Mouse (Mus musculus) left cerebral cortex, adult 18-20 months (tissue): ENCODE measurements around the gene Agap2. TPM values are rescaled to one million over a fixed set of nuclear protein-coding genes. Genes with fewer than 3 reads are reported as not detected.
"Not testable (repeated sequence)": the region's sequence is repeated elsewhere in the genome, so short reads cannot be mapped to it uniquely, and the experiment has no call there.

Experiments used
- DNase-seq, 2 experiments: peaks; one replicate each; pipeline ENCODE4 v3.0.0; 2021 to 2022; ENCODE audit warnings: low spot score in 2 of 2, mixed read lengths in 1 of 2
- total RNA-seq, 2 experiments: library from RNA; stranded (reverse); gene quantifications; 2 replicates each; pipeline ENCODE4 v1.2.3; 2021

Agap2 gene
- total RNA-seq, 2 experiments from 2014 or later = 594 to 629 TPM

GRCm38 (mm10) chr10:127059174-127059967 lies 15.7 kb upstream of the Agap2 start:
- no peak for DNase-seq

- DNase-seq = peak; percentile 63 to 72
Observed at GRCm38 (mm10) chr10:127059968-127060916, 14.8 kb upstream of the Agap2 start, which contains the start of gene March9. TSS of gene March9 (minus strand) at chr10:127060184.

GRCm38 (mm10) chr10:127061085-127061484 lies 14.0 kb upstream of the Agap2 start:
- DNase-seq = no peak

- no peak for DNase-seq
Observed at GRCm38 (mm10) chr10:127061513-127061912, 13.6 kb upstream of the Agap2 start.

- not testable (repeated sequence) for DNase-seq
Observed at GRCm38 (mm10) chr10:127062101-127062500, 13.0 kb upstream of the Agap2 start.

GRCm38 (mm10) chr10:127062503-127062902 lies 12.6 kb upstream of the Agap2 start:
- DNase-seq = no peak

GRCm38 (mm10) chr10:127063239-127063872 lies 11.7 kb upstream of the Agap2 start, which contains the start of gene Cdk4:
TSS of gene Cdk4 (plus strand) at chr10:127063534.
- DNase-seq = peak; percentile 97 to 98

GRCm38 (mm10) chr10:127063913-127064870 lies 10.9 kb upstream of the Agap2 start:
- no peak for DNase-seq

GRCm38 (mm10) chr10:127065981-127066380 lies 9.1 kb upstream of the Agap2 start:
- no peak for DNase-seq

- DNase-seq = no peak
Observed at GRCm38 (mm10) chr10:127066519-127067018, 8.5 kb upstream of the Agap2 start.

- no peak for DNase-seq
Observed at GRCm38 (mm10) chr10:127068360-127069038, 6.6 kb upstream of the Agap2 start.

- no peak for DNase-seq
Observed at GRCm38 (mm10) chr10:127069281-127070189, 5.5 kb upstream of the Agap2 start.

GRCm38 (mm10) chr10:127070190-127071121 lies 4.6 kb upstream of the Agap2 start, which contains the start of gene Tspan31:
TSS of gene Tspan31 (minus strand) at chr10:127070264.
- DNase-seq = peak; percentile 89 to 92

- DNase-seq = no peak
Observed at GRCm38 (mm10) chr10:127071203-127071602, 3.9 kb upstream of the Agap2 start.

GRCm38 (mm10) chr10:127072270-127072669 lies 2.8 kb upstream of the Agap2 start:
- not testable (repeated sequence) for DNase-seq

- DNase-seq = not testable (repeated sequence)
Observed at GRCm38 (mm10) chr10:127072969-127073368, 2.1 kb upstream of the Agap2 start.

- DNase-seq = no peak
Observed at GRCm38 (mm10) chr10:127073981-127074380, 1.1 kb upstream of the Agap2 start.
